Mouse (Mus musculus) embryonic fibroblast, embryonic 13.5 days (primary cell): ENCODE results near the gene Kcna7. TPM values are rescaled to one million over a fixed set of nuclear protein-coding genes. Genes with fewer than 3 reads are reported as not detected.
A peak's percentile ranks its signal among the peaks of the same experiment; 100 is the strongest.

Experiments used
- H3K27ac ChIP-seq: 2 replicates; pipeline ENCODE4 v1.5.1; 2012; ENCODE audit warnings: low read length, control low read depth, inconsistent platforms; ENCODE audit not compliant: insufficient read depth
- H3K4me1 ChIP-seq: 2 replicates; pipeline ENCODE4 v1.6.1; 2011; ENCODE audit warnings: low read length; ENCODE audit not compliant: control insufficient read depth, insufficient read depth
- H3K4me3 ChIP-seq: 2 replicates; pipeline ENCODE4 v1.5.1; 2011; ENCODE audit warnings: mild to moderate bottlenecking, control low read depth, low read length; ENCODE audit not compliant: insufficient read depth
- CTCF ChIP-seq: IDR thresholded peaks from 2 replicates; pipeline ENCODE4 v1.5.1; 2011; ENCODE audit warnings: mild to moderate bottlenecking, control low read depth, low read length, moderate library complexity, borderline replicate concordance; ENCODE audit not compliant: insufficient read depth
- POLR2A ChIP-seq: IDR thresholded peaks from 2 replicates; pipeline ENCODE4 v1.6.1; 2011; ENCODE audit warnings: low read depth, mild to moderate bottlenecking, control low read depth, low read length, moderate library complexity
- polyA plus RNA-seq: library from polyadenylated mRNA; stranded (reverse); fragments of >200 nt; gene quantifications from 2 replicates; pipeline ENCODE4 v1.2.4, GENCODE M21; 2011; ENCODE audit warnings: low read depth; ENCODE audit not compliant: missing spikeins, insufficient read length

Gene Kcna7
- polyA plus RNA-seq, 1 experiment = not detected

- TF ChIP-seq CTCF = peak; percentile 71; the same call in 1 of the 2 replicates
- peak; percentile 28; the same call in 1 of the 2 replicates for TF ChIP-seq POLR2A
- H3K4me3 ChIP-seq = peak overlapping the region; percentile 51
- no peak overlapping the region for H3K27ac ChIP-seq
- no peaks in the 10 kb centered on the region for H3K4me1 ChIP-seq
Measured at GRCm38 (mm10) chr7:45367020-45367880, 38.2 kb upstream of the Kcna7 start.

- no peak overlapping the region for H3K27ac ChIP-seq
- no peaks in the 10 kb centered on the region for H3K4me1 ChIP-seq
- TF ChIP-seq POLR2A = no peak
- no peak for TF ChIP-seq CTCF
- no peak overlapping the region for H3K4me3 ChIP-seq
Measured at GRCm38 (mm10) chr7:45368178-45368577, 37.3 kb upstream of the Kcna7 start.

GRCm38 (mm10) chr7:45369022-45369745, 36.3 kb upstream of the Kcna7 start:
- H3K4me3 ChIP-seq = no peak overlapping the region

GRCm38 (mm10) chr7:45369836-45370474, 35.5 kb upstream of the Kcna7 start:
- TF ChIP-seq POLR2A (no peak), CTCF (no peak)
- H3K27ac ChIP-seq = no peak overlapping the region
- peak overlapping the region; percentile 40 for H3K4me3 ChIP-seq
- H3K4me1 ChIP-seq = no peaks in the 10 kb centered on the region

More at GRCm38 (mm10) chr7:45369022-45369745, 36.3 kb upstream of the Kcna7 start:
- TF ChIP-seq POLR2A (no peak), CTCF (no peak)
- Histone ChIP-seq H3K4me1 (no peaks in the 10 kb centered on the region), H3K27ac (no peak overlapping the region)

- H3K4me3 ChIP-seq = peak within 1 kb of the TSS; percentile 40
- no peaks in the 10 kb centered on the region for H3K4me1 ChIP-seq
- TF ChIP-seq POLR2A (0 out of 2 replicates have a peak, but pooled peaks have one; percentile 28), CTCF (no peak)
- no peak within 1 kb of the TSS for H3K27ac ChIP-seq
Measured at GRCm38 (mm10) chr7:45370475-45371311, 34.8 kb upstream of the Kcna7 start, which contains the start of gene Lin7b. TSS of gene Lin7b (minus strand) at chr7:45370583.

GRCm38 (mm10) chr7:45372371-45372770, 33.1 kb upstream of the Kcna7 start:
- no peak for TF ChIP-seq CTCF
- Histone ChIP-seq H3K4me1 (no peaks in the 10 kb centered on the region), H3K27ac (no peak overlapping the region), H3K4me3 (no peak overlapping the region)

- no peak for TF ChIP-seq POLR2A
- TF ChIP-seq CTCF = no peak
- H3K4me1 ChIP-seq = no peaks in the 10 kb centered on the region
- no peak overlapping the region for H3K4me3 ChIP-seq
- no peak overlapping the region for H3K27ac ChIP-seq
Measured at GRCm38 (mm10) chr7:45374620-45375019, 30.8 kb upstream of the Kcna7 start.

- Histone ChIP-seq H3K4me3 (no peak overlapping the region), H3K4me1 (no peaks in the 10 kb centered on the region), H3K27ac (no peak overlapping the region)
- TF ChIP-seq CTCF = no peak
- no peak for TF ChIP-seq POLR2A
Measured at GRCm38 (mm10) chr7:45376057-45376456, 29.4 kb upstream of the Kcna7 start.

- Histone ChIP-seq H3K27ac (no peak overlapping the region), H3K4me3 (no peak overlapping the region), H3K4me1 (no peaks in the 10 kb centered on the region)
- TF ChIP-seq CTCF = no peak
- TF ChIP-seq POLR2A = no peak
Measured at GRCm38 (mm10) chr7:45386077-45386476, 19.4 kb upstream of the Kcna7 start.
